Mouse (Mus musculus) small intestine, adult 2 months (tissue): ENCODE measurements around the gene Cobl.

Source experiments
- CTCF ChIP-seq: fragments of 200-500 bp; IDR thresholded peaks from 2 replicates; pipeline ENCODE4 v1.5.1; 2012; ENCODE audit warnings: low read depth, mild to moderate bottlenecking, control low read depth, inconsistent platforms, low read length, moderate library complexity, mixed read lengths; ENCODE audit not compliant: insufficient replicate concordance, insufficient read length; ENCODE audit errors: extremely low read depth
- POLR2A ChIP-seq: fragments of 200-500 bp; IDR thresholded peaks from 2 replicates; pipeline ENCODE4 v1.6.1; 2012; ENCODE audit warnings: low read depth, mild to moderate bottlenecking, control low read depth, inconsistent platforms, low read length, moderate library complexity

- TF ChIP-seq CTCF: no peak
- TF ChIP-seq POLR2A: no peak
Measured at GRCm38 (mm10) chr11:12205201-12206161, 259.3 kb downstream of the Cobl start.
